Mouse (Mus musculus): Measurements from ENCODE around the gene Cmip.

- TF ChIP-seq CTCF (IDR thresholded peaks at IDR 0.05; ENCODE audit: control insufficient read depth, insufficient read depth, low read length), result no peak
- TF ChIP-seq POLR2A (IDR thresholded peaks at IDR 0.05; ENCODE audit: borderline replicate concordance, control insufficient read depth, low read depth, low read length), result no peak
Measured at GRCm38 (mm10) chr8:117417830-117418229, 161.0 kb downstream of the Cmip start.

All from bone marrow, adult 2 months (tissue).